ENCODE assay signal across 16 mouse cellular contexts in the genomic region with DNA sequence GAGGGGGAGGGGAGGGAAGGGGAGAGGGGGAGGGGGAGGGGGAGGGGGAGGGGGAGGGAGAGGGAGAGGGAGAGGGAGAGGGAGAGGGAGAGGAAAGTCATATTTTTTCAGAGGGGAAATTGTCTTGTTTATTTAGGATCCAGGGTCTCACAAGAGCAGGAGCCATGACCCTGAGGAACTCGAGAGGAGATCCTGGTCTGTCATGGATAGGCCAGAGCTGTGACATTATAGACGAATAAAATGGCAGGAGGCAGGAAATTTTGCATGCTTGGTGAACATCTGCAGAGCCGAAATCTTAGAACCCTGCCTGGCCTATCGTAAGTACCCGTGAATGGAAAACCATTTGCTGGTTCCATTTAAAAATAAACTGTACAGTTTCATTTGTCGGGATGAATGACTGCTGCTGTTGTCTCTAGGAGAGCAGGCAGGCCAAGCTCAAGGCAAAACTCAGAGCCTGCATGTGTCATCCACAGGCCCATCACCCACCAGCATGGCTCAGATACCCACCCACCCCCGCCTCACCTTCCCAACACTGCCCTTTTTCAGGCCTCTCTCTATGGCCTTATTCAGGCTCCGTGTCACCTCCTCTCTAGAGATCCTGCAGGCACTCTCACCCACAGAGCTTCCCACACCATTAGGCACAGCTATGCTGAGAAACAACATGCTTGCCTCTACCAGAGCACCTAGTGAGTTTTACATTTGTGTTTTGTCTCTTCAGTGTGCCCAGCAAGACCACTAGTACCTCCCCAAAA.
A peak's percentile ranks its signal among the peaks of the same experiment; 100 is the strongest.
DNase-seq lines count a peak whose midpoint lies in the region; ATAC-seq and TF ChIP-seq lines count a peak whose summit lies in the region.
"Had no signal": no experiment of that assay in that cellular context is flagged by ENCODE, and none has a peak within 500 bp of the region (broad histone marks: within the 10 kb centered on the region; RNA-seq: fewer than 3 reads in every experiment).

No protein-coding gene starts in this region.

- no peaks in the 10 kb centered on the region for H3K36me3 ChIP-seq in kidney, embryonic 14.5 days (ENCODE audit: control insufficient read depth, insufficient read depth, low read length)
- H3K36me3 ChIP-seq in midbrain, embryonic 12.5 days, result no peaks in the 10 kb centered on the region
- no peaks in the 10 kb centered on the region for H3K36me3 ChIP-seq in midbrain, embryonic 16.5 days (ENCODE audit: control insufficient read depth, insufficient read depth, low read length)
- H3K36me3 ChIP-seq in embryonic facial prominence, embryonic 10.5 days (replicated peaks), result no peaks in the 10 kb centered on the region
- H3K36me3 ChIP-seq in limb, embryonic 14.5 days (ENCODE audit: control insufficient read depth, insufficient read depth, low read length), result no peaks in the 10 kb centered on the region
- H3K36me3 ChIP-seq: heart, embryonic 15.5 days; hindbrain, embryonic 10.5 days; limb, embryonic 15.5 days had no signal

- ATAC-seq in kidney, embryonic 14.5 days (ENCODE audit: low FRiP score, low TSS enrichment), result peak; percentile 76; the same call in 1 of the 2 replicates
- 0 out of 2 replicates have a peak, but pooled peaks have one; percentile 34 for ATAC-seq in midbrain, embryonic 12.5 days (ENCODE audit: low FRiP score, low read depth)
- ATAC-seq in midbrain, embryonic 16.5 days, result no peak
- peak; percentile 23; the same call in 1 of the 2 replicates for ATAC-seq in limb, embryonic 14.5 days (ENCODE audit: low FRiP score, low read depth)
- ATAC-seq: intestine, postnatal 0 days had no signal

- no peak for TF ChIP-seq POLR2A in limb, embryonic 14.5 days (IDR thresholded peaks at IDR 0.05; ENCODE audit: borderline replicate concordance, extremely low read depth, insufficient read depth, insufficient read length)

- H3K9me3 ChIP-seq in kidney, embryonic 14.5 days (ENCODE audit: control insufficient read depth, low read length), result no peaks in the 10 kb centered on the region
- H3K9me3 ChIP-seq in midbrain, embryonic 12.5 days, result no peaks in the 10 kb centered on the region
- H3K9me3 ChIP-seq in midbrain, embryonic 16.5 days (replicated peaks; ENCODE audit: control insufficient read depth, low read length, poor library complexity, severe bottlenecking), result no peaks in the 10 kb centered on the region
- H3K9me3 ChIP-seq in embryonic facial prominence, embryonic 10.5 days, result no peaks in the 10 kb centered on the region
- H3K9me3 ChIP-seq in limb, embryonic 14.5 days (ENCODE audit: control insufficient read depth, low read length), result no peaks in the 10 kb centered on the region
- H3K9me3 ChIP-seq: heart, embryonic 15.5 days; hindbrain, embryonic 10.5 days; limb, embryonic 15.5 days had no signal

- H3K4me3 ChIP-seq in kidney, embryonic 14.5 days (ENCODE audit: low read length), result no peak overlapping the region
- no peak overlapping the region for H3K4me3 ChIP-seq in midbrain, embryonic 12.5 days
- no peak overlapping the region for H3K4me3 ChIP-seq in midbrain, embryonic 16.5 days (ENCODE audit: low read depth, low read length)
- no peak overlapping the region for H3K4me3 ChIP-seq in embryonic facial prominence, embryonic 10.5 days
- no peak overlapping the region for H3K4me3 ChIP-seq in limb, embryonic 14.5 days (replicated peaks; ENCODE audit: low read length)
- H3K4me3 ChIP-seq: heart, adult 2 months; heart, embryonic 15.5 days; hindbrain, embryonic 10.5 days; limb, embryonic 15.5 days; megakaryocyte, embryonic 14.5 days had no signal

- H3K27ac ChIP-seq in kidney, embryonic 14.5 days (ENCODE audit: low read depth, low read length), result no peak overlapping the region
- no peak overlapping the region for H3K27ac ChIP-seq in midbrain, embryonic 12.5 days (replicated peaks)
- no peak overlapping the region for H3K27ac ChIP-seq in midbrain, embryonic 16.5 days (ENCODE audit: low read length)
- peak overlapping the region; percentile 66 for H3K27ac ChIP-seq in embryonic facial prominence, embryonic 10.5 days (replicated peaks)
- H3K27ac ChIP-seq in limb, embryonic 14.5 days (replicated peaks; ENCODE audit: low read depth, low read length), result no peak overlapping the region
- H3K27ac ChIP-seq: heart, adult 2 months; heart, embryonic 15.5 days; hindbrain, embryonic 10.5 days; limb, embryonic 15.5 days had no signal

- no peaks in the 10 kb centered on the region for H3K4me1 ChIP-seq in kidney, embryonic 14.5 days (ENCODE audit: control insufficient read depth, insufficient read depth, low read length)
- H3K4me1 ChIP-seq in midbrain, embryonic 12.5 days, result no peaks in the 10 kb centered on the region; the same call in 1 of the 2 replicates
- no peaks in the 10 kb centered on the region for H3K4me1 ChIP-seq in midbrain, embryonic 16.5 days (ENCODE audit: control insufficient read depth, insufficient read depth, low read length)
- H3K4me1 ChIP-seq in embryonic facial prominence, embryonic 10.5 days, result peaks cover 20% of the 10 kb centered on the region
- peaks cover 5% of the 10 kb centered on the region; the same call in 1 of the 2 replicates for H3K4me1 ChIP-seq in limb, embryonic 14.5 days (ENCODE audit: control insufficient read depth, insufficient read depth, low read length)
- H3K4me1 ChIP-seq: heart, embryonic 15.5 days; limb, embryonic 15.5 days; megakaryocyte, embryonic 14.5 days had no signal

- DNase-seq in kidney, postnatal 25 days, result no peak
- no peak for DNase-seq in embryonic facial prominence, embryonic 10.5 days (ENCODE audit: low spot score)
- no peak for DNase-seq in limb, embryonic 14.5 days (ENCODE audit: low spot score)
- DNase-seq in ovary, postnatal 14 days (ENCODE audit: low spot score), result no peak
- DNase-seq: cerebellum, postnatal 10 days; gastrocnemius, postnatal 14 days; heart, adult 2 months; lung, postnatal 14 days had no signal

- no peak overlapping the region for H3K4me2 ChIP-seq in kidney, embryonic 14.5 days (replicated peaks; ENCODE audit: low read depth, low read length)
- no peak overlapping the region for H3K4me2 ChIP-seq in midbrain, embryonic 12.5 days (replicated peaks)
- H3K4me2 ChIP-seq in midbrain, embryonic 16.5 days (ENCODE audit: low read length), result no peak overlapping the region
- no peak overlapping the region for H3K4me2 ChIP-seq in limb, embryonic 14.5 days (replicated peaks; ENCODE audit: low read depth, low read length, severe bottlenecking)
- H3K4me2 ChIP-seq: heart, embryonic 15.5 days; limb, embryonic 15.5 days had no signal

- H3K9ac ChIP-seq in kidney, embryonic 14.5 days (ENCODE audit: low read depth, low read length), result no peak overlapping the region
- H3K9ac ChIP-seq in midbrain, embryonic 12.5 days (replicated peaks), result no peak overlapping the region
- H3K9ac ChIP-seq in midbrain, embryonic 16.5 days (ENCODE audit: low read depth, low read length), result no peak overlapping the region
- no peak overlapping the region for H3K9ac ChIP-seq in limb, embryonic 14.5 days (ENCODE audit: low read depth, low read length, severe bottlenecking)
- H3K9ac ChIP-seq: heart, embryonic 15.5 days; limb, embryonic 15.5 days had no signal

- WGBS in kidney, embryonic 14.5 days, result 44% methylated on average over 8 of the region's 8 CpGs
- WGBS in midbrain, embryonic 12.5 days, result 81% methylated on average over 8 of the region's 8 CpGs
- 78% methylated on average over 8 of the region's 8 CpGs for WGBS in midbrain, embryonic 16.5 days
- WGBS in embryonic facial prominence, embryonic 10.5 days, result 53% methylated on average over 8 of the region's 8 CpGs
- WGBS in limb, embryonic 14.5 days, result 48% methylated on average over 8 of the region's 8 CpGs

- H3K27me3 ChIP-seq in kidney, embryonic 14.5 days (ENCODE audit: control insufficient read depth, insufficient read depth, low read length), result no peaks in the 10 kb centered on the region
- no peaks in the 10 kb centered on the region for H3K27me3 ChIP-seq in midbrain, embryonic 12.5 days
- H3K27me3 ChIP-seq in midbrain, embryonic 16.5 days (ENCODE audit: control insufficient read depth, insufficient read depth, low read depth, low read length), result no peaks in the 10 kb centered on the region
- H3K27me3 ChIP-seq in embryonic facial prominence, embryonic 10.5 days (replicated peaks; ENCODE audit: low read depth, poor library complexity, severe bottlenecking), result no peaks in the 10 kb centered on the region
- H3K27me3 ChIP-seq in limb, embryonic 14.5 days (ENCODE audit: control insufficient read depth, insufficient read depth, low read length), result no peaks in the 10 kb centered on the region
- H3K27me3 ChIP-seq: heart, embryonic 15.5 days; limb, embryonic 15.5 days; megakaryocyte, embryonic 14.5 days had no signal
